Mouse (Mus musculus) thymus, adult 2 months (tissue): ENCODE results near the gene Tubg2.

ENCODE experiments used
- CTCF ChIP-seq: fragments of 200-500 bp; IDR thresholded peaks from 2 replicates; pipeline ENCODE4 v1.5.1; 2012; ENCODE audit warnings: mild to moderate bottlenecking, control low read depth, low read length, moderate library complexity, borderline replicate concordance; ENCODE audit not compliant: control insufficient read depth, poor library complexity, insufficient read depth; ENCODE audit errors: extremely low read depth
- POLR2A ChIP-seq: fragments of 200-500 bp; IDR thresholded peaks from 2 replicates; pipeline ENCODE4 v1.6.1; 2012; ENCODE audit warnings: mild to moderate bottlenecking, low read length, control low read depth, moderate library complexity; ENCODE audit not compliant: control insufficient read depth, poor library complexity, insufficient read depth; ENCODE audit errors: extremely low read depth

GRCm38 (mm10) chr11:101130056-101130756 lies 25.5 kb upstream of the Tubg2 start:
- TF ChIP-seq CTCF, result no peak
- no peak for TF ChIP-seq POLR2A
